Mouse (Mus musculus) MEL (cell line): Measurements from ENCODE around the gene Ctsf.

Experiments used
- CTCF ChIP-seq, 3 experiments: IDR thresholded peaks in 2 of 3; conservative IDR thresholded peaks in 1 of 3; 2 replicates each; pipeline ENCODE4 v1.5.1; 2011 to 2012; ENCODE audit warnings: low read length in 3 of 3, low read depth in 2 of 3, mild to moderate bottlenecking in 2 of 3, improper control_type of control experiment in 1 of 3, inconsistent platforms in 1 of 3, mixed read lengths in 1 of 3, moderate library complexity in 1 of 3; ENCODE audit not compliant: control insufficient read depth in 1 of 3, insufficient read depth in 1 of 3, poor library complexity in 1 of 3, severe bottlenecking in 1 of 3
- E2F4 ChIP-seq: IDR thresholded peaks from 2 replicates; pipeline ENCODE4 v1.6.1; 2011; ENCODE audit warnings: low read depth, low read length, improper control_type of control experiment, borderline replicate concordance
- ELF1 ChIP-seq: IDR thresholded peaks from 2 replicates; pipeline ENCODE4 v1.6.1; 2014; ENCODE audit warnings: low read depth, mild to moderate bottlenecking, inconsistent platforms, low read length, improper control_type of control experiment, moderate library complexity
- EP300 ChIP-seq, 2 experiments: IDR thresholded peaks; 2 replicates each; pipeline ENCODE4 v1.6.1; 2011; ENCODE audit warnings: improper control_type of control experiment in 2 of 2, low read length in 2 of 2, low read depth in 1 of 2, mild to moderate bottlenecking in 1 of 2
- GATA1 ChIP-seq: IDR thresholded peaks from 2 replicates; pipeline ENCODE4 v1.6.1; 2011; ENCODE audit warnings: low read depth, low read length, improper control_type of control experiment
- HCFC1 ChIP-seq: IDR thresholded peaks from 2 replicates; pipeline ENCODE4 v1.6.1; 2012; ENCODE audit warnings: low read depth, mild to moderate bottlenecking, inconsistent platforms, low read length, improper control_type of control experiment, moderate library complexity
- POLR2A ChIP-seq, 2 experiments: IDR thresholded peaks; 2 replicates each; pipeline ENCODE4 v1.6.1; 2011 to 2012; ENCODE audit warnings: low read length in 2 of 2, mild to moderate bottlenecking in 2 of 2, control low read depth in 1 of 2, improper control_type of control experiment in 1 of 2, low read depth in 1 of 2, moderate library complexity in 1 of 2; ENCODE audit not compliant: control insufficient read depth in 1 of 2, insufficient read depth in 1 of 2, poor library complexity in 1 of 2
- TAL1 ChIP-seq: IDR thresholded peaks from 2 replicates; pipeline ENCODE4 v1.6.1; 2012; ENCODE audit warnings: mild to moderate bottlenecking, inconsistent platforms, low read length, moderate library complexity, mixed read lengths
- TCF12 ChIP-seq: IDR thresholded peaks from 2 replicates; pipeline ENCODE4 v1.6.1; 2014; ENCODE audit warnings: low read depth, mild to moderate bottlenecking, inconsistent platforms, low read length, improper control_type of control experiment, moderate library complexity
- ZMIZ1 ChIP-seq: IDR thresholded peaks from 2 replicates; pipeline ENCODE4 v1.6.1; 2012; ENCODE audit warnings: low read depth, mild to moderate bottlenecking, inconsistent platforms, low read length, improper control_type of control experiment, moderate library complexity

GRCm38 (mm10) chr19:4811909-4812242, 43.1 kb upstream of the Ctsf start:
- TF ChIP-seq ZMIZ1, result no peak
- no peak for TF ChIP-seq GATA1
- no peak for TF ChIP-seq POLR2A (IDR thresholded peaks at IDR 0.05; ENCODE audit: control insufficient read depth in 1 of 2, insufficient read depth in 1 of 2, low read depth in 1 of 2, low read length in 2 of 2, poor library complexity in 1 of 2)
- TF ChIP-seq E2F4, result no peak
- TF ChIP-seq TAL1, result no peak
- no peak; the same call in 1 of the 2 replicates for TF ChIP-seq HCFC1
- TF ChIP-seq EP300 (IDR thresholded peaks at IDR 0.05; ENCODE audit: low read depth in 1 of 2, low read length in 2 of 2), result peak in 1 of 2 experiments; percentile 6; a peak in 1 of 4 replicates
- no peak for TF ChIP-seq CTCF (IDR thresholded peaks at IDR 0.05 in 2 of 3, conservative IDR thresholded peaks at IDR 0.05 in 1 of 3; ENCODE audit: control insufficient read depth in 1 of 3, insufficient read depth in 1 of 3, low read depth in 2 of 3, low read length in 3 of 3, poor library complexity in 1 of 3, severe bottlenecking in 1 of 3)
- TF ChIP-seq ELF1, result no peak; the same call in 1 of the 2 replicates
- TF ChIP-seq TCF12, result no peak
